Mouse (Mus musculus) ovary, postnatal 10 days (tissue): ENCODE data around the gene Gm16223.

Experiments
- DNase-seq: peaks from one replicate; pipeline ENCODE4 v3.0.0; 2022; ENCODE audit warnings: low spot score

Gm16223 gene

DNA sequence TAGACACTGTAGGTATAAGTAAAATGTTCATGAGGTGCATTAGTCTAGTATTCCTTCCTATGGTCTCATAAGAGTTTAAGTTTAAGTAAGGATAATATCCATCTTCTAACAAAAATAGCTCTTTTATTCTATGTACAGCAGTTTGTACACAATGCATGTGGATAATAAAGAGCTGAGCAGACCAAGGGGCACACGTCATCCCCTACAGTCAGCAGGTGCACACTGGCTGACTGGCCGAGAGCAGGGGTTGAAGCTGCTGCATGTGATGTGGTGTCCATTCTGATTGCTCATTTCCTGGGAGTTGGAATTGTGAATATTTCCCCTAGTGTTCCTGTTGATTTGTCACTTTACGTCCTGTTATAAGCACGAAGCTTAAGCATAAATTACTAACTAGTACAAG, 144.6 kb downstream of the Gm16223 start:
- no peak for DNase-seq

DNA sequence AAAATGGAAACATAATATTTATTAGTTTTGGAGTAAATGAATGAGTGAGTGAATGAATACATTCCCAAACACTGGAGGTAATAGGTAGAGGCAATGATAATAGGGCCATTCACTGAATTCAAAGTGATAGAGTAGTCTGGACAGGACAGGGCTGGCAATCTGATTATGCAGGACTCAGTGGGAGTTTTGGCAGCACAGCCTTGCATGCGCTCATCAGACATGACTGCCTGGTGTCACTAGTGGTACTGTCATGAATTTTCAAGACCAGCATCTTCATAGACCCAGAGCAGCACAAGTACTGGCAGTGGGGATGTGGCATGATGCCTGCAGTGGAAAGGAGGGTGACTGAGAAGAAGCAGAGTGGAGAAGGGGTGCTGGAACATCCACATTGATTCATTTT, 157.1 kb downstream of the Gm16223 start:
- no peak for DNase-seq

DNA sequence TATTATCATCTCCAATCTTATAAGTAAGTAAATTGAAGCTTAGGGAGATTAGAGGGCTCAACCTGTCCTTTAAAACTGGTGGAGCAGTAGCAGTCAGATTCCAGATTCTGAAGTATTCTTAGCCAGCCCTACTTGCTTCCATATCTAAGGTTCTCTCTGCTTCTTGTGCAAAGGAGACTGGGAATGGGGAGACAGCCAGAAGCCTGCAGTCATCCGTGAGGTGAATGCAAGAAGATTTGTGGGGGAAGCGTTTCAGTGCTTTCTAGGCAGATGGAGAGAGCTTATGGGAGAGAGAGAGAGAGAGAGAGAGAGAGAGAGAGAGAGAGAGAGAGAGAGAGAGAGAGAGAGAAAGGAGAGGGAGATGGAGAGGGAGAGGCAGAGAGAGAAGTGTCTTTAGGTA, 160.9 kb downstream of the Gm16223 start:
- DNase-seq: no peak

DNA sequence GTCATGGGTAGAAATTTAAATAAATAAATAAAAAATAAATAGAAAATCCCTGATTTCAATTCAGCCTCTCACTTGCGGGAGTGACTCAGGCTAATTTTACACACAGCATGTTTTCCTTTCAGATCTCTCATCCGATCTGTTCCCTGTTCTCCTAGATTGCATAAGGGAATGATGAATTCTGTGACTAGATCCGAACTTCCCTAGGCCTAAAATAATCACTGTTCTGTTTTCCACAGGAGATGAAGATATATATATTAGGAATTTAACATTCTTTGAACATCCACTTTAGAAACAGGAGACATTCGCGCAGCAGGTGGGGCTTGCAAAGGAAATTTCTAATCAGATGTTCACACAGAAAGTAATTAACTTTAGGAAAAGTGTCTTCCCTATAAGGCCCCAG, 171.5 kb downstream of the Gm16223 start:
- DNase-seq: no peak

DNA sequence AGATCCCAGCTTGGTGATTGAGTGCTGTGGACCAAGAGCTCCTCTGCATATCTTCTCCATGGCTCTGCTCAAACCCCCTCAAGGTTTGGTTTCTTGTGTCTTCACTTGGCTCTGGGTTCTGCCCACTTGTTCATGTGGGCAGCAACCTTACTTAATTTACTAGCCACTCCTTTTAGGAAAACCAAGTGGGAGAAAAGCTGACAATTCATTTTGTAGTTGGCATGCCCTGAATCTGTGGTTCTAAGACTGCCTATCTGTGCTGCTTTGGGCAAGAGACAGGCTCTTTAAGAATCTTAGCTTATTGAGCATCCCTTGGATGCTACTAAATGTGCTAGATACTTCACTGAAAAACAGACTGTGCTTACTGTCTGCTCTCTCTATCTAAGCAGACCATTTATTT, 172.0 kb downstream of the Gm16223 start:
- DNase-seq: no peak

DNA sequence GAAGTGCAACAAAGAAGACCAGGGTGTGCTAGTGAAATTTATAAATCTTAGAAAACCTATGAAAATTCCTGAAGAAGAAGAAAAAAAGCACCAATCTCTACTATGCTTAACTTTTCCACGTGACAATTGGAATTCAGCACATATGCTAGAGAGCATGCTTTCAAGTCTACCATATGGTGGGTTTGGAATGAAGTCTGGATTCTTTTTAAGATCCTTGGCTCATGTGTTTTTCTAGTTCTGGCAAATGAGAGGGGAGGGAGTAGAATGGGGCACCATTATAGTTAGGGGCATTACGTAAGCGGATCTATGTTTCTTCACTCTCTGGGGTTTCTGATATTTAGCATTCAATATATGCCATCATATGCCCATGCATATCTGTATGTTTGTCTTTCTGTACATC, 182.6 kb downstream of the Gm16223 start:
- DNase-seq: no peak
